Mouse (Mus musculus) MEL (cell line): Measurements from ENCODE around the gene 4930507D05Rik.

ENCODE experiments used
- CTCF ChIP-seq, 3 experiments: IDR thresholded peaks in 2 of 3; conservative IDR thresholded peaks in 1 of 3; 2 replicates each; pipeline ENCODE4 v1.5.1; 2011 to 2012; ENCODE audit warnings: low read length in 3 of 3, low read depth in 2 of 3, mild to moderate bottlenecking in 2 of 3, improper control_type of control experiment in 1 of 3, inconsistent platforms in 1 of 3, mixed read lengths in 1 of 3, moderate library complexity in 1 of 3; ENCODE audit not compliant: control insufficient read depth in 1 of 3, insufficient read depth in 1 of 3, poor library complexity in 1 of 3, severe bottlenecking in 1 of 3
- KAT2A ChIP-seq: conservative IDR thresholded peaks from 2 replicates; pipeline ENCODE4 v1.6.1; 2012; ENCODE audit warnings: low read depth, low read length, improper control_type of control experiment, inconsistent platforms
- ZC3H11A ChIP-seq: IDR thresholded peaks from 2 replicates; pipeline ENCODE4 v1.6.1; 2012; ENCODE audit warnings: low read depth, mild to moderate bottlenecking, inconsistent platforms, low read length, improper control_type of control experiment
- ZNF384 ChIP-seq: IDR thresholded peaks from 2 replicates; pipeline ENCODE4 v1.6.1; 2012; ENCODE audit warnings: low read depth, mild to moderate bottlenecking, inconsistent platforms, low read length, improper control_type of control experiment

- TF ChIP-seq ZNF384 (no peak), CTCF (IDR thresholded peaks at IDR 0.05 in 2 of 3, conservative IDR thresholded peaks at IDR 0.05 in 1 of 3; ENCODE audit: control insufficient read depth in 1 of 3, insufficient read depth in 1 of 3, low read depth in 2 of 3, low read length in 3 of 3, poor library complexity in 1 of 3, severe bottlenecking in 1 of 3) (no peak), KAT2A (no peak), ZC3H11A (no peak)
Observed at GRCm38 (mm10) chr10:62422255-62422654, 27.0 kb upstream of the 4930507D05Rik start, which contains the start of gene Hkdc1.
